Mouse (Mus musculus) stomach, embryonic 14.5 days (tissue): Measurements from ENCODE around the gene Fblim1. TPM values are rescaled to one million over a fixed set of nuclear protein-coding genes. Genes with fewer than 3 reads are reported as not detected.

Experiments used
- ATAC-seq: fragments of 200-750 bp; cut with Nextera tagmentation; 2 replicates; pipeline ENCODE4 v1.8.0; 2017; ENCODE audit warnings: low read depth, moderate TSS enrichment; ENCODE audit not compliant: insufficient number of reproducible peaks, insufficient read depth, low FRiP score
- H3K27ac ChIP-seq: fragments of 300-500 bp; sonication (generic); 2 replicates; pipeline ENCODE4 v1.5.1; 2014; ENCODE audit warnings: mild to moderate bottlenecking, low read length, moderate library complexity, mixed read lengths
- H3K27me3 ChIP-seq: fragments of 300-500 bp; sonication (generic); 2 replicates; pipeline ENCODE4 v1.6.1; 2014; ENCODE audit warnings: low read length, control low read depth, mixed read lengths; ENCODE audit not compliant: control insufficient read depth, insufficient read depth
- H3K36me3 ChIP-seq: fragments of 300-500 bp; sonication (generic); 2 replicates; pipeline ENCODE4 v1.6.1; 2014; ENCODE audit warnings: mild to moderate bottlenecking, control low read depth, low read length, moderate library complexity, mixed read lengths; ENCODE audit not compliant: control insufficient read depth, insufficient read depth
- H3K4me1 ChIP-seq: fragments of 300-500 bp; sonication (generic); 2 replicates; pipeline ENCODE4 v1.6.1; 2014; ENCODE audit warnings: low read length, control low read depth, mixed read lengths; ENCODE audit not compliant: control insufficient read depth, insufficient read depth
- H3K4me2 ChIP-seq: fragments of 300-500 bp; sonication (generic); replicated peaks from 2 replicates; pipeline ENCODE4 v1.6.1; 2014; ENCODE audit warnings: low read depth, low read length, control low read depth
- H3K4me3 ChIP-seq: fragments of 300-500 bp; sonication (generic); 2 replicates; pipeline ENCODE4 v1.5.1; 2014; ENCODE audit warnings: low read depth, low read length, control low read depth
- H3K9ac ChIP-seq: fragments of 300-500 bp; sonication (generic); replicated peaks from 2 replicates; pipeline ENCODE4 v1.6.1; 2014; ENCODE audit warnings: low read depth, mild to moderate bottlenecking, control low read depth, low read length, moderate library complexity, mixed read lengths
- H3K9me3 ChIP-seq: fragments of 300-500 bp; sonication (generic); 2 replicates; pipeline ENCODE4 v1.6.1; 2016; ENCODE audit warnings: low read depth, low read length, control low read depth; ENCODE audit not compliant: control insufficient read depth
- WGBS: fragments of 180-500 bp; shearing (Covaris S2); extraction: QIAGEN DNeasy Blood & Tissue Kit; methylation state at CpG from one replicate; pipeline ENCODE4 v1.1.7; 2014; 5-methylcytosine and 5-hydroxymethylcytosine counted together
- polyA plus RNA-seq: library from polyadenylated mRNA; unstranded; fragments of >200 nt; fragmentation: Nextera tagmentation; extraction: Ambion mirVana; gene quantifications from 2 replicates; pipeline ENCODE4 v1.2.1, GENCODE M21; 2014

The Fblim1 gene
- 94.9 and 98.0 TPM in 2 replicates for polyA plus RNA-seq

DNA sequence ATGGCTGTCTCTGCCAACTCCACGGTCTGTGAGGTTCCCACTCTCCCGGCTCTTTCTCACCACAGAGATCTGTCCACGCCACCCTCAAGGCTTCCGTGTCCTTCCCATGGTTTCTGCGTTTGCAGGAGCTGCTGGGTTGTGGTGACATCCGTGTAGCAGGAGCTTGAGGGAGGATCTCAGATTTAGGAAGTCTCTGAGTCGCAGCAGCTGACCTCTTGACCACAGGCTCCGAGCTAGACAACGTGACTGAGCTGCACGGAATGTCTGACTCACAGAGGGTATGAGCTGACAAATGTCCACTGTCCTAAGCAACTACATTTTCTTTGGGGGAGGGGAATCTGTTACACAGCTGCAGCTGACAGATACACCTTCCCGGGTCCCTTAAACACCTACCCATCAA, at the start of gene Fblim1:
TSS of gene Fblim1 (minus strand) at position 236 of the 400 bp plus-strand sequence.
- no peaks in the 10 kb centered on the region for H3K9me3 ChIP-seq
- H3K4me2 ChIP-seq: no peak within 1 kb of the TSS
- no peaks in the 10 kb centered on the region for H3K27me3 ChIP-seq
- WGBS: 73% methylated on average over 11 of the region's 11 CpGs
- no peak for ATAC-seq
- H3K9ac ChIP-seq: no peak within 1 kb of the TSS
- H3K36me3 ChIP-seq: no peaks in the 10 kb centered on the region
- H3K27ac ChIP-seq: no peak within 1 kb of the TSS
- no peak within 1 kb of the TSS for H3K4me3 ChIP-seq
- peaks cover 10% of the 10 kb centered on the region; the same call in 1 of the 2 replicates for H3K4me1 ChIP-seq

DNA sequence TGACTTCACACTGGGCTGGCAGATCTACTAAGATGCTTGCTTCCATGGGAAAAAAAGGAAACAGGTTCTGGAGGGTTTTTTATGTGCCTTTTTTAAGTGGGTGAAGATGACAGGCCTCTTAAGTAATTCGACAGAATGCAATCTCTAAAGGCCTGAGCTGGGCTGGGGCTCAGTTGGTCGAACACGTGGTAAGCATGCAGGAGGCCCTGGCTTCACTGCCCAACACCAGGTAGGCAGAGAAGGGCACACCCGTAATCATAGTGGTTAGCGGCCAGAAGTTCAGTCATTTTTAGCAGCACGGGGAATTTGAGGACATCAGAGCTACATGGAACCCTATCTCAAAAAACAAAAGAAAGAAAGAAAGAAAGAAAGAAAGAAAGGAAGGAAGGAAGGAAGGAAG, 48.6 kb upstream of the Fblim1 start:
- Histone ChIP-seq H3K36me3 (peaks cover 9% of the 10 kb centered on the region), H3K4me1 (no peaks in the 10 kb centered on the region), H3K9me3 (no peaks in the 10 kb centered on the region), H3K9ac (no peak overlapping the region), H3K4me2 (no peak overlapping the region), H3K27me3 (no peaks in the 10 kb centered on the region), H3K4me3 (no peak overlapping the region), H3K27ac (no peak overlapping the region)
- 90% methylated on average over 6 of the region's 6 CpGs for WGBS
- ATAC-seq: no peak

DNA sequence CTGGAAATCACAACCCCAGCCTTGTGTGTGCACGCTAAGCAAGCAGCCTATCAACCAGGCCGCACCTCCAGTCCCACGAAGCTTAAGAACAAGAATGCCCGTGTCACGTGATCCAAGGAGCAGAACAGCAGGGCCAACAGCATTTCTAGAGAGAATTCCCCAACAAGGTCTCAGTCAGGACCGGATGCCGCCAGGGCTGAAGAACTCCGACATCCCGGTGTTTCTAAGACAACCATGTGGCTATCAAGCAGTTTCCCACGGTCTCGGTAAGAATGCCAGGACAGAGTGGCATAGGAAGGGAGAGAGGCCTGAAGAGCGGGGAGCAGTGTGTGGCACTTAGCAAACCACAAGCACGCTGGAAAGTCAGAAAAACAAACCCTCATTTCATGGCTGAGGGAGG, 47.9 kb upstream of the Fblim1 start:
- H3K27ac ChIP-seq: no peak overlapping the region
- no peak overlapping the region for H3K4me2 ChIP-seq
- H3K4me3 ChIP-seq: no peak overlapping the region
- peaks cover 10% of the 10 kb centered on the region for H3K36me3 ChIP-seq
- ATAC-seq: no peak
- H3K4me1 ChIP-seq: no peaks in the 10 kb centered on the region
- H3K9ac ChIP-seq: no peak overlapping the region
- no peaks in the 10 kb centered on the region for H3K27me3 ChIP-seq
- no peaks in the 10 kb centered on the region for H3K9me3 ChIP-seq
- 90% methylated on average over 13 of the region's 13 CpGs for WGBS

DNA sequence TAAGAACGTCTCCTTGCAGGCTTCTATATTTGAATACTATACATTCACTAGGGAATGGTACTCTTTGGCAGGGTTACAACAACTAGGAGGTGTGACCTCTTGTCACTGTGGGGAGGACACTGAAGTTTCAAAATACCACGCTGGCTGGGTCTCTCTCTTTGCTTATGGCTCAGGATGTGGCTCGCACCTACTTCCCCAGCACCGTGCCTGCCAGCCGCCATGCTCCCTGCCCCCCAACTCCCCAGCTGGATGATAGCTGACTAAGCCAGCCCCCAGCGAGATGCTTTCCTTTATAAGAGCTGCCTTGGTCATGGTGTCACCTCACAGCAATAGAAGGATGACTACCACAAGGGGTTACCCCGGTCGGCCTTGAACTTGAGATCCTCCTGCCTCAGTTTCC, 47.1 kb upstream of the Fblim1 start:
- no peaks in the 10 kb centered on the region for H3K9me3 ChIP-seq
- 87% methylated on average over 8 of the region's 8 CpGs for WGBS
- H3K4me3 ChIP-seq: no peak overlapping the region
- H3K9ac ChIP-seq: no peak overlapping the region
- no peak for ATAC-seq
- no peaks in the 10 kb centered on the region for H3K4me1 ChIP-seq
- peaks cover 10% of the 10 kb centered on the region; the same call in 1 of the 2 replicates for H3K36me3 ChIP-seq
- H3K4me2 ChIP-seq: no peak overlapping the region
- no peaks in the 10 kb centered on the region for H3K27me3 ChIP-seq
- no peak overlapping the region for H3K27ac ChIP-seq

DNA sequence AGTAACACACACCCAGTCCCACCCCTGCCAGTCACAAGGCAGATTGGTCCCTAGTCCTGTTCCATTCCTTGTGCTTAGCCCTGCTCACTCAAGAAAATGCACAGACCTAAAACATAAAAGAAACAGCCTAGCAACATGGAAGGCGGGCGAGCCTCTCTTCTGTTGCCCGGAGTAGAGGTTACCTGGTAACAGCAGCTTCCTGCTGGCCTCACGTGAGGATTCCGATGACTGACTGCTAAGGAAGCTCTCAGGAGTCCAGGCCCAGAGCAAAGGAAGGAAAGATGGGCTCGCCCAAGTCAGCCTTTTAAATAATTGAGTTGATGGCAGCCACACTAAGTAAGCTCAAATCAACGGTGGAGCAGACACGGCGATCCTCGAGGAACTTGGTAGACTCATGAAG, 46.0 kb upstream of the Fblim1 start:
- no peak for ATAC-seq
- H3K36me3 ChIP-seq: peaks cover 10% of the 10 kb centered on the region; the same call in 1 of the 2 replicates
- no peak overlapping the region for H3K9ac ChIP-seq
- H3K4me2 ChIP-seq: no peak overlapping the region
- no peaks in the 10 kb centered on the region for H3K4me1 ChIP-seq
- H3K4me3 ChIP-seq: no peak overlapping the region
- H3K9me3 ChIP-seq: no peaks in the 10 kb centered on the region
- H3K27ac ChIP-seq: no peak overlapping the region
- WGBS: 90% methylated on average over 10 of the region's 10 CpGs
- H3K27me3 ChIP-seq: no peaks in the 10 kb centered on the region

DNA sequence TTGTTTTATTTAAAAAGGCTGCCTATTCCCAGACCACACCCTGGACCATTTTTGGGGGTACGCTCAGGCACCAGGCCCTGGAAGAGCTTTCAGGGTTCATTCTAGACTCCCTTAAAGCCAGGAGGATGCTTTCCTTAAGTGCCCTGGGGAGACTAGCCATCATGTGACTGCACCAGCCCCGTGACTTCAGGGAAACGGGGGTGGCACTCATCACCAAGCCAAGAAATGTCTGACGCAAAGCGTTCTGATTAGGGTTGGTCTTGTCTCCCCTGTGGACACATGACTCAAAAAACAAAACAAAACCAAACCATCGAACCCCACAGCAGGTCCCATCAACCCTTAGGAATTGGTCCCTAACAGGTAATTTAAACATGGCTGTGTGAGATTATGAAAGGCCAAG, 45.4 kb upstream of the Fblim1 start:
- H3K27me3 ChIP-seq: no peaks in the 10 kb centered on the region
- no peak overlapping the region for H3K9ac ChIP-seq
- H3K4me1 ChIP-seq: no peaks in the 10 kb centered on the region
- no peak overlapping the region for H3K27ac ChIP-seq
- no peak overlapping the region for H3K4me3 ChIP-seq
- no peaks in the 10 kb centered on the region for H3K9me3 ChIP-seq
- 84% methylated on average over 6 of the region's 6 CpGs for WGBS
- ATAC-seq: no peak
- H3K36me3 ChIP-seq: peaks cover 10% of the 10 kb centered on the region; the same call in 1 of the 2 replicates
- no peak overlapping the region for H3K4me2 ChIP-seq

DNA sequence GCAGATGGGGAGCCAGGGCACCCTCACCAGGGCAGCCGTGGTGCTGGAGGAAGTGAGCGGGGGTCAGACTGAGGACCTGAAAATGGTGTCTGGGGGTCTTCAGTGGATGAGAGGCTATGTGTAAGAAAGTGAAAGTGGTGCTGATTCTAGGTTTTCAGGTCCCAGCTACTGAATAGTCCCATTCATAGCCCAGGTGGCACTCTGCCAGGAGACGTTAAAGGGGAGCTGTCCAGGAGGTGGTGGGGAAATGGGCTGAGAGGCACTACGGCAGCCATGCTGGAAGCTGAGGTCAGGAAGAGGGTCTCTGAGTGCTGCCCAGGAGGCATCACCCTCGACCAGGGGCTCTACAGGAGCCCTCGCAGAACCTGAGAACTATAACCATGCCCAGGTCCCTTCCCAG, 43.3 kb upstream of the Fblim1 start:
- H3K27ac ChIP-seq: no peak overlapping the region
- WGBS: 78% methylated on average over 6 of the region's 6 CpGs
- H3K36me3 ChIP-seq: peaks cover 10% of the 10 kb centered on the region; the same call in 1 of the 2 replicates
- no peak overlapping the region for H3K9ac ChIP-seq
- H3K4me1 ChIP-seq: no peaks in the 10 kb centered on the region
- H3K27me3 ChIP-seq: no peaks in the 10 kb centered on the region
- ATAC-seq: no peak
- H3K4me3 ChIP-seq: no peak overlapping the region
- H3K4me2 ChIP-seq: no peak overlapping the region
- H3K9me3 ChIP-seq: no peaks in the 10 kb centered on the region

DNA sequence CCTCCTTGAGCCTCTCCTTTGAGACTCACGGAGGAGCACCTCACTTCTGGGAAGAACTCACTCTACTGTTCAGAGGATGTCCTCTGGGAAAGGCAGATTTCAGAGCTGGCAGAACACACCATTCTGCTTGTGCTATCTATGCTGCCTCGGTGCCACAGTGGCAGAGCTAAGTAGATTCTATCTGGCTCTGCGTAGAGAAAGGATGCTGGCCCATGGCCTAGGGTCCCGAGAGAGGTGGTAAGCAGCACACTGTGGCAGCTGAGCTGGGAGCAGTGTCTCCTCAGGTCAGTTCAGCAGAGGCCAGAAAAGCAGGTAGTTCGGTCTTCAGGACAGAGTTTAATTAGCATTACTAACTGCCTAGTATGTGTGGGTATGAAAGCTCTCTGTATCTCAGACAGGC, 42.4 kb upstream of the Fblim1 start:
- Histone ChIP-seq H3K4me2 (no peak overlapping the region), H3K9ac (no peak overlapping the region), H3K36me3 (peaks cover 10% of the 10 kb centered on the region; the same call in 1 of the 2 replicates), H3K27ac (no peak overlapping the region), H3K27me3 (no peaks in the 10 kb centered on the region), H3K4me1 (peaks cover 10% of the 10 kb centered on the region; the same call in 1 of the 2 replicates), H3K9me3 (no peaks in the 10 kb centered on the region), H3K4me3 (no peak overlapping the region)
- no peak for ATAC-seq
- 92% methylated on average over 5 of the region's 5 CpGs for WGBS

DNA sequence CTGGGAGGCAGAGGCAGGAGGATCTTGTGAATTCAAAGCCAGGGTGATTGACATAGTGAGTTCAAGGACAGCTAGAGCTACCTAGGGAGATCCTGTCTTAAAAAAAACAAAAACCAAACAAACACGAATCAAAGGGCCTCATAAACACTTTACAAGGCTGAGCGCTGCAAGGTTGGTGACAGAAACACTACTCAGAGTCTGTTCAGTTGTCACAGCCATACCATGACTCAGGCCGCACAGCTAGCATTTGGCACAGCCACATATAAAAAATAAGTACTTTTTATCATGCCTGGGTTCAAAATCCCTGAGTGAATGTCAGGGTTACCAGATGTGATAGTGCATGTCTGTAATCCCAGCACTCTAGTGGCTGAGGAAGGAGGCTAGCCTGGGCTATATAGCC, 41.3 kb upstream of the Fblim1 start:
- H3K4me1 ChIP-seq: peaks cover 12% of the 10 kb centered on the region; the same call in 1 of the 2 replicates
- WGBS: 95% methylated on average over 3 of the region's 3 CpGs
- no peaks in the 10 kb centered on the region for H3K9me3 ChIP-seq
- H3K4me2 ChIP-seq: no peak overlapping the region
- no peak for ATAC-seq
- no peak overlapping the region for H3K9ac ChIP-seq
- H3K36me3 ChIP-seq: peaks cover 14% of the 10 kb centered on the region
- H3K4me3 ChIP-seq: no peak overlapping the region
- no peaks in the 10 kb centered on the region for H3K27me3 ChIP-seq
- no peak overlapping the region for H3K27ac ChIP-seq
